Mouse (Mus musculus): ENCODE results near the gene Crygs. TPM values are rescaled to one million over a fixed set of nuclear protein-coding genes. Genes with fewer than 3 reads are reported as not detected.
"Not testable (repeated sequence)": the region's sequence is repeated elsewhere in the genome, so short reads cannot be mapped to it uniquely, and the experiment has no call there.

The Crygs gene
- polyA plus RNA-seq, 1 experiment: not detected

- Histone ChIP-seq H3K4me3 (ENCODE audit: low read depth, low read length) (no peak overlapping the region), H3K27ac (ENCODE audit: insufficient read depth, low read depth, low read length) (no peak overlapping the region), H3K27me3 (ENCODE audit: control insufficient read depth, insufficient read depth, low read length) (no peaks in the 10 kb centered on the region), H3K4me1 (ENCODE audit: control insufficient read depth, insufficient read depth, insufficient read length, low read length) (no peaks in the 10 kb centered on the region), H3K36me3 (ENCODE audit: control insufficient read depth, insufficient read depth, low read length) (no peaks in the 10 kb centered on the region)
- 47% methylated on average over 2 of the region's 2 CpGs for WGBS
- TF ChIP-seq CTCF (IDR thresholded peaks at IDR 0.05; ENCODE audit: extremely low read depth, insufficient read length, insufficient replicate concordance, low read depth, low read length) (no peak), POLR2A (IDR thresholded peaks at IDR 0.05; ENCODE audit: low read depth, low read length) (no peak)
Observed at GRCm38 (mm10) chr16:22791235-22791634, 20.1 kb downstream of the Crygs start.

GRCm38 (mm10) chr16:22789908-22790367 is 21.4 kb downstream of the Crygs start:
- 55% methylated on average over 10 of the region's 10 CpGs for WGBS
- no peaks in the 10 kb centered on the region for H3K36me3 ChIP-seq (ENCODE audit: control insufficient read depth, insufficient read depth, low read length)
- TF ChIP-seq CTCF (IDR thresholded peaks at IDR 0.05; ENCODE audit: extremely low read depth, insufficient read length, insufficient replicate concordance, low read depth, low read length) (no peak), POLR2A (IDR thresholded peaks at IDR 0.05; ENCODE audit: low read depth, low read length) (no peak)

GRCm38 (mm10) chr16:22782686-22783085 is 28.7 kb downstream of the Crygs start:
- 74% methylated on average over 5 of the region's 5 CpGs for WGBS
- no peak for TF ChIP-seq CTCF (IDR thresholded peaks at IDR 0.05; ENCODE audit: extremely low read depth, insufficient read length, insufficient replicate concordance, low read depth, low read length)
- no peaks in the 10 kb centered on the region for H3K4me1 ChIP-seq (ENCODE audit: control insufficient read depth, insufficient read depth, insufficient read length, low read length)

More at GRCm38 (mm10) chr16:22789908-22790367, 21.4 kb downstream of the Crygs start:
- Histone ChIP-seq H3K27me3 (ENCODE audit: control insufficient read depth, insufficient read depth, low read length) (no peaks in the 10 kb centered on the region), H3K27ac (ENCODE audit: insufficient read depth, low read depth, low read length) (no peak overlapping the region), H3K4me1 (ENCODE audit: control insufficient read depth, insufficient read depth, insufficient read length, low read length) (no peaks in the 10 kb centered on the region), H3K4me3 (ENCODE audit: low read depth, low read length) (no peak overlapping the region)

GRCm38 (mm10) chr16:22779228-22779835 is 32.0 kb downstream of the Crygs start:
- TF ChIP-seq POLR2A (IDR thresholded peaks at IDR 0.05; ENCODE audit: low read depth, low read length) (no peak), CTCF (IDR thresholded peaks at IDR 0.05; ENCODE audit: extremely low read depth, insufficient read length, insufficient replicate concordance, low read depth, low read length) (no peak)
- Histone ChIP-seq H3K36me3 (ENCODE audit: control insufficient read depth, insufficient read depth, low read length) (no peaks in the 10 kb centered on the region), H3K4me1 (ENCODE audit: control insufficient read depth, insufficient read depth, insufficient read length, low read length) (no peaks in the 10 kb centered on the region), H3K27me3 (ENCODE audit: control insufficient read depth, insufficient read depth, low read length) (no peaks in the 10 kb centered on the region), H3K4me3 (ENCODE audit: low read depth, low read length) (no peak overlapping the region), H3K27ac (ENCODE audit: insufficient read depth, low read depth, low read length) (no peak overlapping the region)
- 88% methylated on average over 3 of the region's 3 CpGs for WGBS

More at GRCm38 (mm10) chr16:22782686-22783085, 28.7 kb downstream of the Crygs start:
- Histone ChIP-seq H3K4me3 (ENCODE audit: low read depth, low read length) (no peak overlapping the region), H3K27me3 (ENCODE audit: control insufficient read depth, insufficient read depth, low read length) (no peaks in the 10 kb centered on the region), H3K27ac (ENCODE audit: insufficient read depth, low read depth, low read length) (no peak overlapping the region), H3K36me3 (ENCODE audit: control insufficient read depth, insufficient read depth, low read length) (no peaks in the 10 kb centered on the region)

- H3K27me3 ChIP-seq (ENCODE audit: control insufficient read depth, insufficient read depth, low read length); H3K4me3 ChIP-seq (ENCODE audit: low read depth, low read length); H3K27ac ChIP-seq (ENCODE audit: insufficient read depth, low read depth, low read length); H3K4me1 ChIP-seq (ENCODE audit: control insufficient read depth, insufficient read depth, insufficient read length, low read length); H3K36me3 ChIP-seq (ENCODE audit: control insufficient read depth, insufficient read depth, low read length): not testable (repeated sequence)
- WGBS: 89% methylated on average over 12 of the region's 12 CpGs
Observed at GRCm38 (mm10) chr16:22778296-22778695, 33.1 kb downstream of the Crygs start.

GRCm38 (mm10) chr16:22775471-22775985 is 35.8 kb downstream of the Crygs start:
- TF ChIP-seq POLR2A (IDR thresholded peaks at IDR 0.05; ENCODE audit: low read depth, low read length) (no peak), CTCF (IDR thresholded peaks at IDR 0.05; ENCODE audit: extremely low read depth, insufficient read length, insufficient replicate concordance, low read depth, low read length) (no peak)
- WGBS: 86% methylated on average over 5 of the region's 5 CpGs
- no peaks in the 10 kb centered on the region for H3K27me3 ChIP-seq (ENCODE audit: control insufficient read depth, insufficient read depth, low read length)

GRCm38 (mm10) chr16:22768661-22769060 is 42.7 kb downstream of the Crygs start:
- no peaks in the 10 kb centered on the region for H3K36me3 ChIP-seq (ENCODE audit: control insufficient read depth, insufficient read depth, low read length)
- no peaks in the 10 kb centered on the region for H3K27me3 ChIP-seq (ENCODE audit: control insufficient read depth, insufficient read depth, low read length)
- no peak overlapping the region for H3K4me3 ChIP-seq (ENCODE audit: low read depth, low read length)
- H3K4me1 ChIP-seq (ENCODE audit: control insufficient read depth, insufficient read depth, insufficient read length, low read length): no peaks in the 10 kb centered on the region
- no peak for TF ChIP-seq CTCF (IDR thresholded peaks at IDR 0.05; ENCODE audit: extremely low read depth, insufficient read length, insufficient replicate concordance, low read depth, low read length)
- no peak for TF ChIP-seq POLR2A (IDR thresholded peaks at IDR 0.05; ENCODE audit: low read depth, low read length)
- no peak overlapping the region for H3K27ac ChIP-seq (ENCODE audit: insufficient read depth, low read depth, low read length)
- WGBS: 77% methylated on average over 8 of the region's 8 CpGs

More at GRCm38 (mm10) chr16:22775471-22775985, 35.8 kb downstream of the Crygs start:
- H3K4me3 ChIP-seq (ENCODE audit: low read depth, low read length): no peak overlapping the region
- no peaks in the 10 kb centered on the region for H3K36me3 ChIP-seq (ENCODE audit: control insufficient read depth, insufficient read depth, low read length)
- no peak overlapping the region for H3K27ac ChIP-seq (ENCODE audit: insufficient read depth, low read depth, low read length)
- no peaks in the 10 kb centered on the region for H3K4me1 ChIP-seq (ENCODE audit: control insufficient read depth, insufficient read depth, insufficient read length, low read length)
